Mouse (Mus musculus): ENCODE results near the gene Nr4a2.

The Nr4a2 gene

DNA sequence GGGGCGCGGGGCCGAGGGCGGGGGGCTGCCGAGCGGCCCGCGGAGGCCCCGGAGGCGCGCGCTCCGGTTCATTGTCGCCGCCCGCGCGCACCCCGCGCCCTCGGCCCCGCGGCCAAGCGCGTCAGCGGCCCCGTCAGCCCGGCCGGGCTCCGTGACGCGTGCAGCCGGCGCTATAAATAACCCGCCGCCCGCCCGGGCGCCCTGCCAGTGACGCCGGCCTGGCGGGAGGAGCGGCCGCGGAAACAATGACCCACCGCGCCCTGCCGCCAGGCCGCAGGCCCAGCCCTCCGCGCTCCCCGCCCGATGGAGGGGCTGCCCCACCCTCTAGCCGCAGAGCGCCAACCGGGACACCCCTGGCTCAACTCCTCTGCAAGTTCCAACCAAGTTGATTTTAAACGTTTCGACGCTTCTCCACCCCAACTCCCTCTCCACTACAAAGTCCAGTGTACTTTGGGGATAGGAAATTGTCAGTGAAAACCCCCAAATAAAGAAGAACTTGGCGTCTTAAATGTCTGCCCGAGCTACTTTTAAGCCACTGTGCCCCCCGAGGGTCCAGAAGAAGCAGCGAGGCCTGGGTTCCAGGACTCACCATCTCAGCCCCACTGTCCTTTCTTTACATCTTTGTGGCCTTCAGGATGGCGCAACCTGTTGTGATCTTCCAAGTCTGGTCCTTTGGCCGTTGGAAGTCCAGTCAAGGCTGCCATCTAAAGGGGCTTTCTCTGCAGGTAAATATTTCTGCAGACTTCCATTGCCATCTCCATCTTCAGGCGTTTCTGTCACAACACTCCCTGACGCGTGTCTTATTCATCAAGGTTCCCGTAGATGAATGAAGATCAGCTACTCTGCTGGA, at the start of gene Nr4a2:
TSS of gene Nr4a2 (minus strand) at position 13 of the 850 bp plus-strand sequence.
- peak; percentile 56 for DNase-seq

- no peak for DNase-seq
These were observed 41.6 kb upstream of the Nr4a2 start for GRCm38 (mm10) chr2:57165416-57165815.

- DNase-seq = no peak
These were observed 33.0 kb upstream of the Nr4a2 start for GRCm38 (mm10) chr2:57156814-57157213.

DNA sequence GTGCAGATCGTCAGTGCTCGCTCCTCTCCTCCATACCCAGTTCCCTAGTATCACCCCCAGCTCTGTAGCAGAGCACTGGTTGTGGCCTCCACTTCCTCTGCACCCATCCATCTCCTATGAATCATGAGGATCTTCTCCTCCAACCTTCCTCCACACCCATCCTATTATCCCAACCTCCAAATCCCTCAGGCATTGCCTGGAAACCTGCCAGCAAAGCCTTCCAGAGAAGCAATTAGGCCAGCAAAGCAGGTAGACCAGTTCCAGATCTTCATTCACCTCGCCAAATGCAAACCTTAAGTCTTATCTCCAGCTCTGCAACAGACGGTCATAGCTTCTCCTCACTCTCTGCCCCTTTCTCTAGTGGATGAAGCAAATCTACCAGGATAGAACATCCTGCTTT, 26.0 kb upstream of the Nr4a2 start:
- DNase-seq = no peak

DNA sequence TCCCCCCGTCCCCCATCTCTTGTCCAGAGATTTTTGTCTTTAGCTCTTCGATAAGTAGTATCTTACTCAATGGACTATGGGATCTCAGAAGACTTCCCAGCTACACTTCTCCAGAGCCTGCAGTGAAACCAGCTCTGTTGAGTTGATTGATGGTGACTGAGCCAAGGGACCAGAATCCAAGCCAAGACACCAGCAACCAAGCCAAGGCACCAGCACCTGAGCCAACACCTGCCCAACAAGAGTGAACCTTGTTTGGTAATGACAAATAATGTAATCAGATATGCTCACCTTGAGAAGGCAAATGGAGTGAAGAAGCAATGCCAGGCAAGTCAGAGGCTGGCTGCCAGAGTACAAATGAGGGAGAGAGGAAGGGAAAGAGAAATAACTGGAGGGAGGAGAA, 24.4 kb upstream of the Nr4a2 start:
- no peak for DNase-seq

DNA sequence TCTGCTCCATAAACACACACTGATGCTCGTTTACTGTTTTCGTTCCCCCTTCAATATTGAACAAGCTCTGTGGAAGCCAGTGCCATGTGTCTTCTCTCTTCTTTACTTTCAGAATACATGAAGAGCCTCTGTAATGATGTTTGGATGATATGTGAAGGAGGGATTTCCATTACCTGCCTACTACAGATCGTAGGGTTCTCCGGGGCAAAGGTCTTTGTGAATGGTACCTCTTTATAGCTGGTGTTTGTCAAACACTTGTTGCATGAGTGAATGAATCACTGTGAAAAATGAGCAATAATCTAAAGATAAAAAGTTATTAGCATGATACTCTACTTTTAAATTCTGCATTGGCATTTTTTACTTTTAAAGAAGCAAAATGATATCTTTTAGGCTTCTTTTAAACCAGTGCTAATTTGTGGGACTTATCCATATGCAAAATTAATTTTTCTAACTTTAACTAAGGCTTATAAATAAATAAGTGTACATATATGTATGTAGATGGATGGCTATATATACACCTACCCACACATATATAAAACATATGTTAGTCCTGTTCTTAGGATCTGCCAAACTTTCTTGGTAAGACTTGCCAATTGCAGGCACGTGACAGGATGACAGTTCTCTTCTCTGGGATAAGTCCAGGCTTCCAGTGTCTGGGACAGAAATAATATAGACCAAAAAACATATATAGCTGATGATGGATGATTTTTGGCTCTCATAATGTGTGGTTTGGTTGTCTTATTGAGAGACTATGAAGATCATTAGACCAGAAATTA, 22.0 kb upstream of the Nr4a2 start:
- no peak for DNase-seq

DNA sequence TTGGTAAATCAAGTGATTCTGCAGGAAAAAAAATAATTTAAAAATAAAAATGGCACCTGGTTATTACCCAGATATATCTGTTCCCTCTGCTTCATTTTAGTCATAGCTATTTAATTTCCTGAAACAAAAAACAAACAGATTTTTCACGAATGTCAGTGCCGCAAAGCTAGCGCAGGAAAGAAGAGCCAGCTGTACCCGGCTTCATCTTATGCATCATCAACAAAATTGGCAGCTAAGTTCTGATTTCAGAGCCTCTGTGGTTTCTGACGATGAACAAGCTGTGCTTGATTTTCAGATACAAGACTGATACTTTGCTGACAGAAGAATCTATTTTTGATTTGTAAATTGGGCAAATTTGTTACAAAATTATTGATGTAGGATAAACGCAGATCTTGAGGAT, 14.8 kb upstream of the Nr4a2 start:
- DNase-seq = peak; percentile 83

DNA sequence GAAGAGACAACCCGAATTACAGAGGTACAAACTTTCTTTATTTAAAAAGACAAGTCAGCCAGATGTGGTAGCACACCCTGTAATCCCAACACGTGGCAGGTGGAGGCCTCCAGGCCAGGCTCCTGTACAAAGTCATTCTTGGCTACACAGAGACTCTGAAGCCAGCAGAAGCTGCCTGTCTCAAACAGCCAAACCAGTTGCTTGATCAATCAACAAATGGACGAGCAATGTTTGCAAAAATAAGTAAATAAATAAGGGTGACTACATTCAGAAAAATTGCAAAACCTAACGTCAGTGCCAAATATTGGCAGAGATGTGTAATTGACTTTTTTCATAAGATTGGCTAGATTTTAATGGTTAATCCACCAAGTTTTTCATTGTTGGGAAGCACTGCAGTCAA, 3.7 kb upstream of the Nr4a2 start:
- DNase-seq = no peak

- DNase-seq = no peak
These were observed 2.1 kb upstream of the Nr4a2 start for GRCm38 (mm10) chr2:57125891-57126290.

DNA sequence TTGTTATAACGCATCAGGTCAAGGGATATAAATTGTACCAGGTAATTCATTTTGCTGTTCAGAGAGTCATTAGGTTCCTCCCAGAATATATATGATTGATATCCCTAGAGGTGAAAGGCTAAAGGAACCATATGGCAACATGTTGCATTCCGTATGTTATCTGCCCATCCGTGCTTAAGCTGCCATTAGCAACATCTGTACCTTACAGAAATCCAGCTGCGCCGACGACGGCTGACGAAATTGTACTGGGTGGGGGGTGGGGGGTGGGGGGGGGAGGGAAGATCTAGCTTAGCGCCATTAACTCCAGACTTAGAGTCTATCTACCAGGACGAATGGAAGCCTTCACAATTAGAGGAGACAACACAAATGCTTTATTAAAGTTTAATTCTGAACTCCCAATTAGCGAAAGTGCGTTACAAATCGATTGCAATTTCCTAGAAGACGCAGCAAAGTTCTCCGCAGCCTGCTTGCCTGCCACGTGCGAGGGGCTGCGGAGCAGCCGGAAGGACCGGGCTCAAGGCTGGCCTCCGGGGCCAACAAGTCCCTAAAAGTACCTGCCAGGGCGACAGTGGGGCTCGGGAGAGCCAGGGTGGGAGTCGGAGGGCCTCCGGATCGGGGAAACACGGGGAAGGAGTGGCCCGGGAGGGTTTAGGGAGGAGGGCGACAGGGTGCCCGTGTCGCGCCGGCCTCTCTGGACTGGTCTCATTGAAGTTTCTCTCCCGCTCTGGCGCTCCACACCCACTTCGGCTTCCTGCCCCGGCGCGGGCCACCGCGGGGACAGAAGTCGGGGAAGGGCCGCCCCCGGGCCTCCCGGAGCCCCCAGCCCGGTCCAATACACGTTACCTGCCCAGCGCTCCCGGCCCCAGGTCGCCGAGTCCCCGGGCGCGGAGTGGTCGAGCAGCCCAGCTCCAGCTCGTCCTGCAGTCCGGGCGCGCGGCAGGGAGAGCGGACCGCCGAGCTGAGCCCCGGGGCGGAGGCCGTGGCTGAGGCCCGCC, 520 bp downstream of the Nr4a2 start:
- no peak for DNase-seq

GRCm38 (mm10) chr2:57121110-57121509, 2.7 kb downstream of the Nr4a2 start:
- no peak for DNase-seq

- DNase-seq = peak; percentile 83
These were observed 6.4 kb downstream of the Nr4a2 start for GRCm38 (mm10) chr2:57117201-57117951.

- peak; percentile 74 for DNase-seq
These were observed 7.2 kb downstream of the Nr4a2 start for GRCm38 (mm10) chr2:57116366-57117200.

DNA sequence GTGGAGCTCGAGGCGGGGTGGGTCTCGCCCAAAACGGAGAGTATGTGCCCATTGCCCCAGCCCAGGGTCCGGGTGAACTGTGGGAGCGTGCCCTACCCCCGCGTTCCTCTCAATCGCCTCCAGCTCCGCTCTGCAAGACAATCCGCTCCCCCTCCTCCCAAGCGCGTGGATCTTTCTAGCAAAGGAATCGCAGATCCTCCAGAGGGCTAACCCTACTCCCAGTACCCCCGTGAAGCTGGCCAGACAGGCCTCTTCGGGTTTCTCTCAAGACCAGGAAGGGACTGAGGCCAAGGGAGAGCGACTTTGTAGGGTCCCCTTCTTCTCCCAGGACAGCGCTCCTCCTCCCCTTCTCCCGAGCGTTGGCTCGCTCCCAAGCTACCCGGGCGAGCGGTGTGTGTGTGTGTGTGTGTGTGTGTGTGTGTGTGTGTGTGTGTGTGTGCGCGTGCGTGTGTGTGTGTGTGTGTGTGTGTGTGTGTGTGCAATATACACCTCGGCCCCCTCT, 7.9 kb downstream of the Nr4a2 start:
- DNase-seq = no peak

DNA sequence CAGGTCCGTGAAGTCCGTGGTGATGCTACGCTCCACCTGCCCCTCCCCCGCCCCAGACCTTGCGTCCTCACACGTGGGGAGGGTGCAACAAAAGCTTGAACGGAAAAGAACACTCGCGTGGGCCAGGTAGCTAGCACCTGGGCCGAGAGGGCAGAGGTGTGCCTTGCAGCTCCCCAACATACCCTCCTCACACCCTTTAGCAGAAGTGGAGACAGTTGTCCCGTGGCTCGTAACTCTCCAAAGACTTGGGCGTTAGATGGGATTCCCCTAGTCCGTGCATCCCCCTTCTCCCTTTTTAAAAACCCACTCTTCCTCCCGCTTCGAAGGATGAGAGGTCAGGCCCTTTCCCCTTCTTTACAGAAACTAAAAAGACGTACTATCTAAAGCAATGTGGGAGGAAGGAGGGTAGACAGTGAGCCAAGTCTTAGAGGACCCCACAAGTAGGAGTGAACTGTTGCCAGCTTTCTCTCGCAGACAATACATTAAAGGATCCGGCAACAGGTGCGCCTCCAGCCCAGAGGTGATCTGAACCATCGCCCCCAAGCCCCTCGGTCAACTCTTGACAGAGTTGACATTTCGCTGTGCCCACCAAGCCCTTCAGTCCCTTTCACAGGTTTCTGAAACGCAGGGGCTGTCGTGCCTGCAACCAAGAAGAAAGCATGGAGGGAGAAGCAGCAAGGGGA, 8.5 kb downstream of the Nr4a2 start:
- DNase-seq = no peak

GRCm38 (mm10) chr2:57114211-57115151, 9.3 kb downstream of the Nr4a2 start:
- peak; percentile 79 for DNase-seq

DNA sequence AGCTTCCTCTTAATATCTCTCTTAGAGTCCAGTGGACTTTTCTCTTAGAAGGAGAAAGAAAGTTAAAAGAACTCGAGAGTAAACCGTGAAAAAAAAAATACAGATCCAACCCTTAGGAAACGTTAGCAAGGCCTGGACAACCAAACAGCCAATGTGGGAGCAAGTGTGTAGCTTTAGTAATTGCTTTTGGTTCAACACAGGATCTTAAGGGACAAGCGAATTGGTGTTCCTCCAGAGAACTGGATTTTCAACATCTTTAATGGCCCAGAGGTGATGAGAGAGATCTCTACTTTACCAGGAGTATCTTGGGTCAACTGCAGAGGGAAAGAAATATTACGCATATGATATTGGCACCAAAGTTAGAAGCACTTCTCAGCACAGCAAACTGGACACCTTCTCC, 10.4 kb downstream of the Nr4a2 start:
- no peak for DNase-seq

DNA sequence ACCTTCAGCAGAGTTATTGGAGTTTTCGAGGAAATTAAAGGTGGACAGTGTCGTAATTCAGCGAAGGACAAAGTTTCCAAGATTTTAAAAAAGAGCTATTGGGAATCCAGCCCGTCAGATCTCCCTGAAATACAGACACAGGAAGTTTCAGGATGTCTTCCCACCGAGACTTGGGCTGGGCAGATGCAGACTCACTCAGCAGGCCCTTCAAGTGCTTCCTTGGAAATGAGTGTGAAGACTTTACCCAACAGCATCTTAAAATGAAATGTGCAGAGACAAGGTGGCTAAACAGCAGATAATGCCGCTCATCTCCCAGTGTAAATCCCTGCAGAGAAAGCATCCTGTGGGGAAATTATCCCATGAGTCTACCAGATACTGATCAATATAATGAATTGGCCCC, 10.9 kb downstream of the Nr4a2 start:
- no peak for DNase-seq
